Mouse (Mus musculus) forebrain, embryonic 13.5 days (tissue): Measurements from ENCODE around the gene Dcaf12. TPM values are rescaled to one million over a fixed set of nuclear protein-coding genes. Genes with fewer than 3 reads are reported as not detected.

Source experiments
- ATAC-seq: fragments of 200-750 bp; cut with Nextera tagmentation; 2 replicates; pipeline ENCODE4 v1.8.0; 2017
- H3K27ac ChIP-seq: fragments of 300-500 bp; sonication (generic); 2 replicates; pipeline ENCODE4 v1.5.1; 2015; ENCODE audit warnings: inconsistent platforms, mild to moderate bottlenecking, moderate library complexity
- H3K27me3 ChIP-seq: fragments of 300-500 bp; sonication (generic); 2 replicates; pipeline ENCODE4 v1.6.1; 2015; ENCODE audit warnings: mild to moderate bottlenecking, inconsistent platforms
- H3K36me3 ChIP-seq: fragments of 300-500 bp; sonication (generic); 2 replicates; pipeline ENCODE4 v1.6.1; 2015; ENCODE audit warnings: mild to moderate bottlenecking, inconsistent platforms; ENCODE audit not compliant: poor library complexity, severe bottlenecking
- H3K4me1 ChIP-seq: fragments of 300-500 bp; sonication (generic); 2 replicates; pipeline ENCODE4 v1.6.1; 2015; ENCODE audit warnings: inconsistent platforms
- H3K4me2 ChIP-seq: fragments of 300-500 bp; sonication (generic); 2 replicates; pipeline ENCODE4 v1.6.1; 2015; ENCODE audit warnings: inconsistent platforms, mild to moderate bottlenecking, moderate library complexity
- H3K4me3 ChIP-seq: fragments of 300-500 bp; sonication (generic); 2 replicates; pipeline ENCODE4 v1.5.1; 2015; ENCODE audit warnings: mild to moderate bottlenecking, inconsistent platforms
- H3K9ac ChIP-seq: fragments of 300-500 bp; sonication (generic); 2 replicates; pipeline ENCODE4 v1.6.1; 2015; ENCODE audit warnings: mild to moderate bottlenecking, inconsistent platforms
- H3K9me3 ChIP-seq: fragments of 300-500 bp; sonication (generic); replicated peaks from 2 replicates; pipeline ENCODE4 v1.6.1; 2016; ENCODE audit warnings: inconsistent platforms
- WGBS: fragments of 180-500 bp; shearing (Covaris S2); methylation state at CpG from one replicate; pipeline ENCODE4 v1.1.7; 2015; 5-methylcytosine and 5-hydroxymethylcytosine counted together
- polyA plus RNA-seq: library from polyadenylated mRNA; unstranded; fragments of >200 nt; fragmentation: Nextera tagmentation; extraction: Ambion mirVana; gene quantifications from 2 replicates; pipeline ENCODE4 v1.2.1, GENCODE M21; 2015

The Dcaf12 gene
- polyA plus RNA-seq, 1 experiment from 2014 or later = 75.1 TPM

DNA sequence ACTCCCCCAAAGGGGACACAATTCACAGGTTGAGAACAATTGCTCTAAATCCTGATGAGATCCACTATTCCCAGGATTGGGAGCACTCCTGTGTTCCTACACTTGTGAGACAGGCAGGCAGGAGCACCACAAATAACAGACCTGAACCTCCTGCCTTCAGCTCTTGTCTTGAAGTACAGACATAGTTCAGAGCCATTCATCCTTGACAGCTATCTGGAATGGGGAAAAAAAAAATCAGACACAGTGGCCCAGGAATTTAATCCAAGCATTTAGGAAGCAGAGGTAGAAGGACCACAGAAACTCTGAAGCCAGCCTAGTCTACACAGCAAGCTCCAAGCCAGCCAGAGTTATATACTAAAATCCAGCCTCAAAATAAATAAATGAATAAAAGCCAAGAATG lies 46.6 kb downstream of the Dcaf12 start:
- Histone ChIP-seq H3K9me3 (no peaks in the 10 kb centered on the region), H3K9ac (no peak overlapping the region), H3K4me1 (peaks cover 15% of the 10 kb centered on the region), H3K27ac (no peak overlapping the region), H3K4me3 (no peak overlapping the region), H3K27me3 (no peaks in the 10 kb centered on the region), H3K36me3 (peaks cover 52% of the 10 kb centered on the region), H3K4me2 (no peak overlapping the region)
- no peak for ATAC-seq

DNA sequence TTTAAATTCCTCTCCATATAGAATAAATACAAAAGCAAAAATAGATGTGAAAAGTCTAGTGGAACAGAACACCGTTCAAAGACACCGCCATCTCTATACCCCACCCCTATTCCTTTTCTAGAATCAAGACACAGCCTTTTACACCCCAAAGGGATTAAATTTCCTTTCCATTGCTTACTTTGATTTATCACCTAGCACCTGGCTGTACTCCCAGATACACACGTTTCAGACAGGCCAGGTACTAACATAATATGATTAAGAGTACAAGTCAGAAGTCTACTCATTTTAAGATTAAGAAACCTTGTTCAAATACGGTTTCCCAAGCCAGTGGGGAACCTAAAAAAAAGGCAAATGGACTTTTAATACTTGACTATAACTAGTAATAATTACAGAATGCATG lies 48.3 kb downstream of the Dcaf12 start:
- Histone ChIP-seq H3K4me2 (no peak overlapping the region), H3K4me3 (no peak overlapping the region), H3K9ac (no peak overlapping the region), H3K27me3 (no peaks in the 10 kb centered on the region), H3K4me1 (peaks cover 2% of the 10 kb centered on the region), H3K36me3 (peaks cover 66% of the 10 kb centered on the region), H3K9me3 (no peaks in the 10 kb centered on the region), H3K27ac (no peak overlapping the region)
- ATAC-seq = no peak
- WGBS = 87% methylated on average over 4 of the region's 4 CpGs

DNA sequence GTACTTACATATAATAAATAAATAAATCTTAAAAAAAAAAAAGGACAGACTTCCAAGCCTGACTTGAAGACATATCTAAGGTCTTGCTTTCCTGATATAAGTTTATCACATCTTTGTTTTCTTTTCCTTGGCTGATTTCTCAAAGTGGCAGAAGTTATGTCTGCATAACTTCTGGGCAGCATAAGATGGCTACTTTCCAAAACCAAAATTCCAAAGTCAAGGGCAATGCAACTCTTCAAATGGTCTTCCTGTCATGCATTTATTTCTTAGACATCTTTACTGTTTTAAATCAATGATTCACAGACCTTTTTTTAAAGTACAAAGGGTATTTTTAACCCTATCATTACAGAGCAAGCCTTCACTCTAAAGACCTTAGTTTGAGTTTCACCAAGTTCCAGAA lies 54.0 kb downstream of the Dcaf12 start:
- Histone ChIP-seq H3K4me1 (no peaks in the 10 kb centered on the region), H3K36me3 (peaks cover 26% of the 10 kb centered on the region), H3K4me2 (no peak overlapping the region), H3K9ac (no peak overlapping the region), H3K27ac (no peak overlapping the region), H3K27me3 (no peaks in the 10 kb centered on the region), H3K9me3 (no peaks in the 10 kb centered on the region), H3K4me3 (no peak overlapping the region)
- ATAC-seq = no peak

DNA sequence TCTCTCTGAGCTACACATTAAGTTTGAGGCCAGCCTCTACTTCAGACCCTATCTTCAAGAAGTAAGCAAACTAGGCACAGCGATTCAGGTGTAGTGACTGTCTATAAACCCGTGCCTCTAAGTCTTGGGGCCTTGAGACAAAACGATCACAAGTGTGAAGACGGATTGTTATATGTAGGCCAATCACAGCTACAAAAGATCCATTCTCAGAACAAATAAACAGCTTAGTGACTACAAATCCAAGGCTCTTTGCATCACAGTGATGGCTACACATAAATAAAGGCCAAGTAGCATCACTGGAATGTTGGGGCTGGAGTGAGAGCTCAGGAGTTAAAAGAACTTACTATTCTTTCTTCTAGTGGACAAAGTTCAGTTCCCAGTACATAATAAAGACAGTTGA lies 55.7 kb downstream of the Dcaf12 start:
- 92% methylated on average over 4 of the region's 4 CpGs for WGBS

DNA sequence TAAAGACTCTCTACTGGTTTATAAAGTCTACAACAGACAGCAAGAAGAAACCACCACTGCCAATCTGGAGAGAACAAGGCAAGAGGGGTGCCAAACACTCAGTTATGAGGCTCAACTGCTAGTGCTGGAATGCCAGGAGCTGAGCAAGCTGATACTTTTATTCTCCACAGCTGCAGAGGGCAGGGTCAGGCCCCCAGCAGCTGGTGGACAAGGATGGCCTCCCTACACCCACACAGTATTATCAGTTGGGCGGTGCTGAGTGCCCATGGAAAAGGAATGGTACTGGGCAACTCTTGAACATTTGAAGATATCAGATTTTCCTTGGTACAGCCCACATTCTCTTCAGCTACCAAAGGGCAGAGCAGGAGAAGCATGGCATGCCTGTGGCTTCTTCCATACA lies 56.9 kb downstream of the Dcaf12 start:
- Histone ChIP-seq H3K27ac (no peak overlapping the region), H3K9me3 (no peaks in the 10 kb centered on the region), H3K9ac (no peak overlapping the region), H3K4me3 (no peak overlapping the region), H3K4me1 (no peaks in the 10 kb centered on the region), H3K27me3 (no peaks in the 10 kb centered on the region), H3K4me2 (no peak overlapping the region), H3K36me3 (peaks cover 15% of the 10 kb centered on the region; the same call in 1 of the 2 replicates)
- ATAC-seq = no peak
- 89% methylated on average over 1 of the region's 1 CpGs for whole genome bisulfite sequencing

More for the DNA sequence above, 55.7 kb downstream of the Dcaf12 start:
- no peak for ATAC-seq
- Histone ChIP-seq H3K4me3 (no peak overlapping the region), H3K27ac (no peak overlapping the region), H3K9ac (no peak overlapping the region), H3K9me3 (no peaks in the 10 kb centered on the region), H3K27me3 (no peaks in the 10 kb centered on the region), H3K36me3 (peaks cover 16% of the 10 kb centered on the region; the same call in 1 of the 2 replicates), H3K4me1 (no peaks in the 10 kb centered on the region), H3K4me2 (no peak overlapping the region)

DNA sequence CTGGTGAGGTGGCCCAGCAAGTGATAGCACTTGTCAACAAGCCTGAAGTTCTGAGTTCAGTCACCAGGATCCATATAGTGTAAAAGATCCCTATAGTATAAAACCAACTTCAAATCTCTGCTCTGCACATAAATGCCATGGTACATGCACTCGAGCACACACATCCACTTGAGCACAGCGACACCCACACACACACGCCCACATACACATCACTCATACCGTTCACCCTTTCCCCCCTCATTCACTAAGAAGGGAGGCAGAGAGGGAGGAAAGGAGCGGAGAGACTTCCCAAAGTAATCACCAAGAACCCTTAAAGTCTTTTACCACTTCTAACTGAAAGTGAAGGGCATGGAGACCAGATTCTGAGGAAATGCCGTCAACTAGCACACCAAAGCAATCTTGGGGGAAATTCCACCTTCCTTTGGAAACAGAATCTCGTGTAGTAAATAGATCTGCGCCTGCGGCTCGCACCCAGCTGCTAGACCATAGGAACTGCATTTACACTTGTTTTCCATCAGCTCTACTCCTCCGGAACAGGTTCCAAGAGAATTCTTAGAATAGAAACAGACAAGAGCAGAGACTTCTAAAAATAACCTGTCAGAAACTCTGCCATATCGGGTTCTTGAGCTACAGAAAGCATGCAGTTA lies 59.0 kb downstream of the Dcaf12 start:
- Histone ChIP-seq H3K9me3 (no peaks in the 10 kb centered on the region), H3K27ac (no peak overlapping the region), H3K4me3 (no peak overlapping the region), H3K4me1 (no peaks in the 10 kb centered on the region), H3K4me2 (no peak overlapping the region), H3K9ac (no peak overlapping the region), H3K27me3 (no peaks in the 10 kb centered on the region), H3K36me3 (peaks cover 6% of the 10 kb centered on the region)
- ATAC-seq = no peak
- 93% methylated on average over 12 of the region's 12 CpGs for WGBS

DNA sequence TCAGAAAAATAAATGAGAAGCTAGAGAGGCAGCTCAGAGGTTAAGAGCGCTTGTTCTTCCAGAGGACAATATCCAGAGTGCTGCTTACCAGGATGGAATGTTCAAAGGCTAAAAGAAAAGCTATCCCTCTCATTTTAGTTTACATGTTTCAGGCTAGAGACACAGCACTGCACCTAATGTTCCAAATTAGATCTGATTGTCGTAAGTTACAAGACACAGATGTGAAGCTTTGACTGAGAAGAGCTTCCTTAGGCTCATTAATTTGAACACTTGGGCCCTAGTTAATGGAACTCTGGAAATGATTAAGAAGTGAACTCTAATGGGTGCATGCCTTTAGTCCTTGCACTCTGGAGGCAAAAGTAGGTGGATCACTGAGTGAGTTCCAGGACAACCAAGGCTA lies 60.9 kb downstream of the Dcaf12 start:
- Histone ChIP-seq H3K36me3 (peaks cover 23% of the 10 kb centered on the region), H3K4me3 (no peak overlapping the region), H3K9ac (no peak overlapping the region), H3K27ac (no peak overlapping the region), H3K9me3 (no peaks in the 10 kb centered on the region), H3K4me2 (no peak overlapping the region), H3K4me1 (no peaks in the 10 kb centered on the region), H3K27me3 (no peaks in the 10 kb centered on the region)
- WGBS = 86% methylated on average over 2 of the region's 2 CpGs
- no peak for ATAC-seq

DNA sequence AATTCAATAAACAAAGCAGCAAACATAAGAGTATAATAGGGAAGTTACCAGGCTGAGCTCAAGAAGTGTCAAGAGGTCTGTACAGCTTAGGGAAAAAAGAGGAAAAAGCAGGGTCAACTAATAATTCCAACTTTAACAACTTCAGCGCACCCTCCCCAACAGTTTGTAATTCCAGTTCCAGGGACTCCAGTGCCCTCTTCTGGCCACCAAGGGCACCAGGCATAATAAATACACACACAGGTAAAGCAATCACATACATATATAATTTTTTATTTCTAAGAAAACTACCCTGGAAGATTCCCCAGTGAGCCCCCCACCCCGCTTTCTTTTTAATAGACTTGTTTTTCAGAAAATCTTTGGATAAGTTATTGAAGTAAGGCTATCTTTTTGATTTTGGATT lies 69.3 kb downstream of the Dcaf12 start:
- no peak overlapping the region for H3K4me2 ChIP-seq
- no peak overlapping the region for H3K4me3 ChIP-seq
- WGBS = 90% methylated on average over 2 of the region's 2 CpGs
- no peak overlapping the region for H3K27ac ChIP-seq
- no peak for ATAC-seq
- peaks cover 46% of the 10 kb centered on the region for H3K36me3 ChIP-seq
- H3K27me3 ChIP-seq = no peaks in the 10 kb centered on the region
- no peak overlapping the region for H3K9ac ChIP-seq
- H3K4me1 ChIP-seq = no peaks in the 10 kb centered on the region
- H3K9me3 ChIP-seq = no peaks in the 10 kb centered on the region

Other genes starting within 250 kb of the Dcaf12 start
- gene Aqp3, start 216.7 kb downstream of the Dcaf12 start, polyA plus RNA-seq = 0.10 TPM in 1 of 2 replicates, not detected in the other
- 24.2 and 28.7 TPM in 2 replicates for gene Nol6, start 190.4 kb downstream of the Dcaf12 start, polyA plus RNA-seq
- 73.2 and 74.6 TPM in 2 replicates for gene Ube2r2, start 179.1 kb downstream of the Dcaf12 start, polyA plus RNA-seq
- 56.6 and 59.0 TPM in 2 replicates for gene Ubap2, start 39.7 kb downstream of the Dcaf12 start, polyA plus RNA-seq
- 67.2 and 69.1 TPM in 2 replicates for gene Ubap1, start 34.1 kb upstream of the Dcaf12 start, polyA plus RNA-seq
- gene Kif24, start 150.0 kb upstream of the Dcaf12 start, polyA plus RNA-seq = 8.9 and 9.7 TPM in 2 replicates
- gene Nudt2, start 150.3 kb upstream of the Dcaf12 start, polyA plus RNA-seq = 62.2 and 72.8 TPM in 2 replicates
- gene AI464131, start 188.2 kb upstream of the Dcaf12 start, polyA plus RNA-seq = 3.0 and 3.1 TPM in 2 replicates
- gene 1110017D15Rik, start 202.4 kb upstream of the Dcaf12 start, polyA plus RNA-seq = 9.1 and 14.3 TPM in 2 replicates